Mouse (Mus musculus) hindbrain, postnatal 0 days (tissue): ENCODE measurements around the gene Ccdc96. TPM values are rescaled to one million over a fixed set of nuclear protein-coding genes. Genes with fewer than 3 reads are reported as not detected.

Experiments
- ATAC-seq: fragments of 200-750 bp; cut with Nextera tagmentation; 2 replicates; pipeline ENCODE4 v1.8.0; 2017; ENCODE audit warnings: mild to moderate bottlenecking, moderate TSS enrichment, moderate library complexity
- DNase-seq: peaks from one replicate; pipeline ENCODE4 v3.0.0-alpha.2; 2015; ENCODE audit warnings: low spot score
- H3K27ac ChIP-seq: fragments of 300-500 bp; sonication (generic); 2 replicates; pipeline ENCODE4 v1.5.1; 2014; ENCODE audit warnings: mild to moderate bottlenecking
- H3K27me3 ChIP-seq: fragments of 300-500 bp; sonication (generic); 2 replicates; pipeline ENCODE4 v1.6.1; 2014; ENCODE audit warnings: low read length, mixed read lengths; ENCODE audit not compliant: insufficient read depth
- H3K36me3 ChIP-seq: fragments of 300-500 bp; sonication (generic); 2 replicates; pipeline ENCODE4 v1.6.1; 2014; ENCODE audit warnings: low read length, mixed read lengths; ENCODE audit not compliant: insufficient read depth
- H3K4me1 ChIP-seq: fragments of 300-500 bp; sonication (generic); 2 replicates; pipeline ENCODE4 v1.6.1; 2014; ENCODE audit warnings: antibody characterized with exemption, low read length, mixed read lengths; ENCODE audit not compliant: insufficient read depth
- H3K4me2 ChIP-seq: fragments of 300-500 bp; sonication (generic); 2 replicates; pipeline ENCODE4 v1.6.1; 2014; ENCODE audit warnings: low read depth, mild to moderate bottlenecking, low read length, moderate library complexity, mixed read lengths
- H3K4me3 ChIP-seq: fragments of 300-500 bp; sonication (generic); 2 replicates; pipeline ENCODE4 v1.5.1; 2014; ENCODE audit warnings: low read length
- H3K9ac ChIP-seq: fragments of 300-500 bp; sonication (generic); replicated peaks from 2 replicates; pipeline ENCODE4 v1.6.1; 2014; ENCODE audit warnings: mild to moderate bottlenecking, low read length, moderate library complexity, mixed read lengths
- H3K9me3 ChIP-seq: fragments of 300-500 bp; sonication (generic); 2 replicates; pipeline ENCODE4 v1.6.1; 2016; ENCODE audit warnings: low read length, mixed read lengths
- CTCF ChIP-seq: IDR thresholded peaks from 2 replicates; pipeline ENCODE4 v1.5.1; 2016; ENCODE audit warnings: antibody characterized with exemption, control low read depth, low read depth
- WGBS: fragments of 180-500 bp; shearing (Covaris S2); extraction: QIAGEN DNeasy Blood & Tissue Kit; methylation state at CpG from one replicate; pipeline ENCODE4 v1.1.7; 2014; 5-methylcytosine and 5-hydroxymethylcytosine counted together
- polyA plus RNA-seq: library from polyadenylated mRNA; unstranded; fragments of >200 nt; fragmentation: Nextera tagmentation; extraction: Ambion mirVana; gene quantifications from 2 replicates; pipeline ENCODE4 v1.2.1, GENCODE M21; 2015
- total RNA-seq: library from RNA; depleted of rRNA; stranded (reverse); fragments of >200 nt; gene quantifications from 2 replicates; pipeline ENCODE4 v1.2.3, GENCODE M21; 2014; rRNA removed

Ccdc96 gene
- total RNA-seq, result 0.63 and 1.3 TPM in 2 replicates
- polyA plus RNA-seq, result 2.1 and 2.4 TPM in 2 replicates

- H3K4me3 ChIP-seq, result peak within 1 kb of the TSS; percentile 93
- WGBS, result under 1% methylated on average over 78 of the region's 97 CpGs
- H3K4me1 ChIP-seq, result peaks cover 21% of the 10 kb centered on the region
- DNase-seq (peak; percentile 100), ATAC-seq (peak; percentile 99)
- TF ChIP-seq CTCF, result 0 out of 2 replicates have a peak, but pooled peaks have one; percentile 9
- H3K9me3 ChIP-seq, result no peaks in the 10 kb centered on the region
- peak within 1 kb of the TSS; percentile 88 for H3K27ac ChIP-seq
- H3K36me3 ChIP-seq, result no peaks in the 10 kb centered on the region
- H3K4me2 ChIP-seq, result peak within 1 kb of the TSS; percentile 97
- H3K27me3 ChIP-seq, result no peaks in the 10 kb centered on the region
- peak within 1 kb of the TSS; percentile 94 for H3K9ac ChIP-seq
Observed at GRCm38 (mm10) chr5:36484171-36484990, at the start of gene Ccdc96, which contains the start of gene Tada2b. TSS of gene Ccdc96 (plus strand) at chr5:36484588. TSS of gene Tada2b (minus strand) at chr5:36484285.

DNA sequence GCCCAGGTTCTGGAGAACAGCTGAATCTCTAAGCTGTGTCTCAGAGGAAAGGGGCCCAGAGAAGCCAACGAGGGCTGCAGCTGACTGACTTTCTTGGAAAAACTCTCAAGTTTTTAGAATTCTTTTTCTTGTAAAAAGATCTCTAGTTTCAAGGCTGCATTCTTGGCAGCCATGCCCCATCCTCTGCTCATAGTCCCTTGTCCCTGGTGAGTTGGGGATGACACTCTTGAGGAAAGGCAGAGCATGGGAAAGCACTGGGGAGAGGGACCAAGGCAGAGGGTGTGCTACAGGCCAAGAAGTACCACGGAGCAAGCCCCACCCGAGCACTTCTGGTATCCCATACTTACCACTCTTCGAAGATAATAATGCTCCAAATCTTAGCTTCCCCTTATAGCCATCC is 47.5 kb upstream of the Ccdc96 start:
- 75% methylated on average over 4 of the region's 4 CpGs for WGBS
- Histone ChIP-seq H3K27ac (no peak overlapping the region), H3K4me2 (no peak overlapping the region), H3K27me3 (no peaks in the 10 kb centered on the region), H3K4me3 (no peak overlapping the region), H3K4me1 (no peaks in the 10 kb centered on the region), H3K9ac (no peak overlapping the region), H3K36me3 (no peaks in the 10 kb centered on the region), H3K9me3 (no peaks in the 10 kb centered on the region)
- DNase-seq, result no peak
- no peak for ATAC-seq
- TF ChIP-seq CTCF, result no peak

DNA sequence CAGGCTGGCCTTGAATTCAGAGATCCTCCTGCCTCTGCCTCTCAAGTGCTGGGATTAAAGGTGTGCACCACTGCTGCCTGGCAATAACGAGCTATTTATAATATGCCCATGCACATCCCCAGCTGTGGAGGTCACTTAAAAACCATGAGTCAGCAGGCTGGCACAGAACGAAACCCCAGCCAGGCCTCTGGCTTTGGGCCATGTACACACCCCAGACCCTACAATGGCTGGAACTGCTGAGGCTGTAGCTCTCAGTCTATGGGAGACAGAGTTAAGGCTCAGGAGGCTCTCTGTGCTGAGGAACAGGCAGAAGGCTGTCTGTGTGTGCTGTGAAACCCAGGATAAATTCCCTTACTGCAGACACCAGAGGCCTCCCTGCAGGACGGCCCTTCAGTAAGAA is 43.6 kb upstream of the Ccdc96 start:
- DNase-seq, result no peak
- Histone ChIP-seq H3K9ac (no peak overlapping the region), H3K4me1 (no peaks in the 10 kb centered on the region), H3K27me3 (no peaks in the 10 kb centered on the region), H3K27ac (no peak overlapping the region), H3K4me3 (no peak overlapping the region), H3K9me3 (no peaks in the 10 kb centered on the region), H3K4me2 (no peak overlapping the region), H3K36me3 (no peaks in the 10 kb centered on the region)
- ATAC-seq, result no peak
- WGBS, result 40% methylated on average over 3 of the region's 3 CpGs
- TF ChIP-seq CTCF, result no peak

GRCm38 (mm10) chr5:36444611-36445010 is 39.8 kb upstream of the Ccdc96 start:
- no peak overlapping the region for H3K27ac ChIP-seq
- no peak for TF ChIP-seq CTCF
- H3K9ac ChIP-seq, result no peak overlapping the region
- no peak overlapping the region for H3K4me3 ChIP-seq
- no peak for ATAC-seq
- WGBS, result 44% methylated on average over 4 of the region's 4 CpGs
- H3K9me3 ChIP-seq, result no peaks in the 10 kb centered on the region
- no peaks in the 10 kb centered on the region for H3K27me3 ChIP-seq
- no peak for DNase-seq
- H3K4me2 ChIP-seq, result no peak overlapping the region
- no peaks in the 10 kb centered on the region for H3K36me3 ChIP-seq
- H3K4me1 ChIP-seq, result no peaks in the 10 kb centered on the region

DNA sequence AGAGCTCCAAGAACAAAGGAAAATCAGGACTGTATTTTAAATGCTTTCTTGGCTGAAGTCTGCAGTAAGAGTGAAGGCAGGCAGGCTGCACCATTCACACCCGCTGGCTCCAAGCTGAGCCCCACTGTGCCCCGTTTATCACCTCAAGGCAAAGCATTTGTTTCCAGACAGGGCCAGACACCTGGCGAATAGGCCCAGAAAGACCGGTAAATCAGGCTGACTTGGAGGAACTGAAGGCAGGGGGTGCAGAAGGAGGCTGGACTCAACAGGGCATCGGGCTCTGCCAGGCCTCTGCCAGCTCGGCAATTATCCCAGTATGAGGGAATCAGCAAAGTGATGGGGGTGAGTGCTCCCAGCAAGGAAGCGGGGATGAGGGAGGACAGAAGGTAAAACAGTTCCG is 39.4 kb upstream of the Ccdc96 start:
- Histone ChIP-seq H3K4me2 (no peak overlapping the region), H3K9ac (no peak overlapping the region), H3K36me3 (no peaks in the 10 kb centered on the region), H3K27me3 (no peaks in the 10 kb centered on the region), H3K4me1 (no peaks in the 10 kb centered on the region), H3K27ac (no peak overlapping the region), H3K9me3 (no peaks in the 10 kb centered on the region), H3K4me3 (no peak overlapping the region)
- WGBS, result 23% methylated on average over 8 of the region's 8 CpGs
- DNase-seq (peak; percentile 48), ATAC-seq (no peak)
- TF ChIP-seq CTCF, result no peak

DNA sequence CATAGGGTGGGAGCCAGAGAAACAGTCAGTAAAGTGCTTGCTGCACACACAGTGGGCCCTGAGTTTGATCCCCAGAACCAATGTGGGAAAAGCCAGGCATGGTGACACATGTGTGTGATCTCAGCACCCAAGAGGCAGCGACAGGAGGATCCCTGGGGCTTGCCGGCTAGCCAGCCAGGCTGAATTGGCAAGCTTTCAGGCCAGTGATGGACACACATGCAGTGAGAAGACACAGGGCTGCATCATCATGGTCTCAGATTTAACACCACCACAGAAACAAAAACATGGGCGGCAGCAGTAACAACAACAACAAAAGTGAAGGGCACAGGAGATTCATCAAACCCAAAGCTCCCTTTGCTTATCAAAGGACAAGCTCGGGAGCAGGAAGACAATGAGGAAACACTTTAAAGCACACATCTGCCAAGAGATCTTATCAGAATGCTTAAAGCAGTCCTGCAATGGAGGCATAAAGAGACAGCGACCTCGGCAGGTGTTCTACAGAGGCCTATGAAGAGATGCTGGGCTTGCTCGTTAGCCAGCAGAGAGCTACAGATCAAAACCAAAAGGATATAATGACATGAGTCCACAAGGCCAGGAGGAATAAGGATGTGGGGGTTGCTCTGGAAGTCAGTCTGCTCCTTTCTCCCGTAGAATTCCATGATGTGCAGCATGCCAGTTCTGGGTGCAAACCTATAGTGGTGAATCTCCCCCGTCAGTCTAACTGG is 38.1 kb upstream of the Ccdc96 start:
- Histone ChIP-seq H3K27ac (no peak overlapping the region), H3K9ac (no peak overlapping the region), H3K4me2 (no peak overlapping the region), H3K27me3 (no peaks in the 10 kb centered on the region), H3K36me3 (no peaks in the 10 kb centered on the region), H3K4me3 (no peak overlapping the region), H3K4me1 (no peaks in the 10 kb centered on the region), H3K9me3 (no peaks in the 10 kb centered on the region)
- 44% methylated on average over 9 of the region's 9 CpGs for WGBS
- ATAC-seq (no peak), DNase-seq (no peak)
- no peak for TF ChIP-seq CTCF

- Histone ChIP-seq H3K27me3 (no peaks in the 10 kb centered on the region), H3K4me1 (no peaks in the 10 kb centered on the region), H3K36me3 (no peaks in the 10 kb centered on the region), H3K9ac (no peak overlapping the region), H3K27ac (no peak overlapping the region), H3K4me2 (no peak overlapping the region), H3K4me3 (no peak overlapping the region), H3K9me3 (no peaks in the 10 kb centered on the region)
- 91% methylated on average over 12 of the region's 12 CpGs for WGBS
- DNase-seq, result no peak
- ATAC-seq, result no peak
- TF ChIP-seq CTCF, result no peak
Observed at GRCm38 (mm10) chr5:36447872-36448271, 36.5 kb upstream of the Ccdc96 start.
